Mouse (Mus musculus) cerebellum, postnatal 14 days (tissue): ENCODE results near the gene Svbp.

Experiments
- DNase-seq, 2 experiments: peaks; one replicate each; pipeline ENCODE4 v3.0.0; 2021; ENCODE audit warnings: mixed read lengths in 2 of 2

The Svbp gene

DNA sequence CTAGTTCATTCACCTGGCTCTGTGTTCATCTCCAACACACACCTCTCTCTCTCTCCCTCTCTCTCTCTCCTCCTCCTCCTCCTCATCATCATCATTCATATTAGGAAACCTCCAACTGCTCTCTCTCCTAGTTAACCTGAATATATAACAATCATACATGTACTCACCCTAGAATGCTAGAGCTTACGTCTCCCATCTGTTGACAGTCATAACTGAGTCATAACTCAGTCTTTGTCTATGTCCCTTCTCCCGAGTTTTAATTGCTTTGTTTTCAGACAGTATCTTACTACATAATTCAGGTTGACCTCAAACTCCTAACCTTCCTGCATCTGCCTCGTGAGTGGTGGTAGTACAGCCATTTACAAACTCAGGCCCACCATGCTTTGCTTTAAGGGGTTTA lies 3.8 kb upstream of the Svbp start:
- DNase-seq: no peak

DNA sequence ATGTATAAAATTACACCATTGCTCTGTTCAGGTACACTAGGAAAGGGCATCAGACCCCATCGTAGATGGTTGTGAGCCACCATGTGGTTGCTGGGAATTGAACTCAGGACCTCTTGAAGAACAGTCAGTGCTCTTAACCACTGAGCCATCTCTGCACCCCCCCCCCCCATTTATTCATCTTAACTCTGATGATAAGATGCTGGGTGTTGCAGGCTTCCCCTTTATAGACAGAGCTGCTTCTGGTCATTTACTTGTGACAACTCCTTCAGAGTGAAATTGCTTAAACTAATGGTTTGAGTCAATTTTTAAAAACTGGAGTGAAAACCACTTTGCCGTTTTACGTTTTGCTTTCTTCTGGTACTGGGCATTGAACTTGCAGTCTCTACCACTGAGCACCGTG lies 2.3 kb upstream of the Svbp start:
- DNase-seq: no peak

DNA sequence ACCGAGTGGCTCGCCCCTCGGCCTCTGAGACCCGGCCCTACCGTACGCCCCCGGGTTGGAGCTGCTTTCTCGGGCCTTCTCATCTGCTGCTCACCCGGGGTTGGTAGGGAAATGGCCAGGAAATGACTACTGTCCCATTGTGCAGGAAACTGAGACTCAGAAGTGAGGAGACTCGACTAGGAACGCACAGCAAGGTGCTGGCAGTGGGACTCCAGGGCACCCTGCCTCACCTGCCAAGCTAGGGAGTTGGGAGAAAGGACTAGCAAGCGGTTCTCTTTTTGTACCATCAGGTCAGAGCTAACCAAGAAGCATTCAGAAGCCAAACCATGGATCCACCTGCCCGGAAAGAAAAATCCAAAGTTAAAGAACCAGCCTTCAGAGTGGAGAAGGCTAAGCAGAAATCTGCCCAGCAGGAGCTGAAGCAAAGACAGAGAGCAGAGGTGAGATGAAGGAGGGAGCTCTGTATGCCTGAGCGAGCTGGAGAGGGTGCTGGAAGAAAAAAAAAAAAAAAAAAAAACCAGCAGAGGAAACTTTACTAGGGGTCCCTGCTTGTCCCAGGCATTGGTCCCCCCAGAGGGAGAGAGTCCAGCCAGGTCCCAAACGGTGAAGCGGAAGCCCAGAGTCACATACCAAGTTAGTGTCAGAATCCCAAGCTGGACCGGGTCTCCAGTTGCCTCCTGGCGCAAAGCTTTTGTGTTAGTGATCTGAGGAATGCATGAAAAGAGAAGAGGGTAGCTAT lies 645 bp downstream of the Svbp start:
- DNase-seq: no peak

DNA sequence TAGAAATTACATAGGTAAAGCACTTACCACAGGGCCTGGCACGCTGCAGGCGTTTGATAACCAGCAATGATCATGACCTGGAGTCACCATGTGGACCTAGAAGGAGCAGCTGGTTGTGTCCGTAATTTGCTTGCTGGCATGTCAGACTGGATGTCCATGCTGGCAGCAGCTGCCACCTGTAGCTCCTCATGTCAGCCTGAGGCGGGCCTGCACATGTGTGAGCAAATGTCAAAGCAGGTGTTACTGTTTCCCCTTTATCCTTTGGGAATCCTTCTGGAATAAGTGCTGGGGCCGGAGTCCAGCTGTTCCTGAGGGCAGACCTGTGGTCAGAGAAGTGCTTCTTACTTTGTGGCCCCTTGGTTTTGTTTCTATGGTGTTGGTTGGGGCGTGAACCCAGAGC lies 3.0 kb downstream of the Svbp start:
- DNase-seq: no peak

DNA sequence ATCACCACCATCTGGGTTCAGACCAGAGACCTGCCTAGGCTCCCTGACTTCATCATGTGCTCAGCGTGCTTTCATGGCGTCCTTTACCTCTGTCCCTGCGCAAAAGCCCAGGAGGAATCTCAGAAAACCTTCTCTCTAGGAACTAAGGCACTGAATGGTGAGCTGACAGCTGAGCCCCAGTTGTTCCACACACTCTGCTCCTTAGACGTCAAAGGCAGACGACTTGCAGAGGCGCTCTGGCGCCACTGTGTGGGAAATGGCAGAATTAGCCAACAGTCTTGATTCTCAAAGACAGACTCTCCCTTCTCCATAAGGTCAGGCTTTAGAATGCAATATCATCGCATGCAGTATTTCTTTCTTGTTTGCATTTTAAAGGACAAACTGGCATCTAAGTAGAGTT lies 9.6 kb downstream of the Svbp start:
- peak; percentile 54 to 67 for DNase-seq

DNA sequence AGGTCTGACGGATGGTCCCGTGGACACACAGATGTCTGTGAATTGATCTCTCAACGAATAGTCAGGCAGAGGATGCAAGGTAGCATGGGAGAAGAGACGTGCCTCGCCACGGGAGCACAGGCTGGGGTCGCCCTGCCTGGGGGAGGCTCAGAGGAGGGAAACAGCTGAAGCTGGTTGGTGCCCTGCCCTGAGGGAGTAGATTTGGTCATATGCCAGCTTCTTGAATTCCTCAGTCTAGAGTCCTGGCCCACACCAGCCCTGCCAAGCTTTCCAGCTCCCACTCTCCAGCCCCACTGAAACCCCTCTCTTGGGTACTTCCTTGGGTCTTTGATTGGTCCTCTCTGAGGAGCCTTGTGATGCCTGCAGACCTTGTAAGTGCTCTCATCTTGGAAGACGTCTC lies 21.6 kb downstream of the Svbp start:
- DNase-seq: no peak

DNA sequence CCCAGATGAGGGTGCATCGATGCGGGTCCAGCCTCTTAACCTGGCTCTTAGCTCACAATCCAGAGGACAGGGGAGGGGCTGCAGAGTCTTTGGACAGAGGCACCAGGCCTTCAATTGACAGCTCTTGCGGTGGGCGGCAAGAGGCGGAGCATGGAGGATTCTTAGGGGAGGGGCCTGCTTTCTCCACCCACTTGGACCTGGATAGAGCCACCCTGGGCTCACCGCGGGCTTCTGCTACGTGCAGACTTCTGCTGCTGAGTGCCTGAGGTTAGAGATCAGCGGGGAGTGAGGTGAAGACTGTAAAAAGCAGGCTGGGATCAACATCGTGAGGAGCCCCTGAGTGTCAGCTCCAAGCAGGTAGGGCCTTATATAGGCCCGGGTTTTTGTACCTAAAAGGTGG lies 23.1 kb downstream of the Svbp start, which contains the start of gene Tmem269:
TSS of gene Tmem269 (minus strand) at position 49 of the 400 bp plus-strand sequence.
- DNase-seq: no peak

DNA sequence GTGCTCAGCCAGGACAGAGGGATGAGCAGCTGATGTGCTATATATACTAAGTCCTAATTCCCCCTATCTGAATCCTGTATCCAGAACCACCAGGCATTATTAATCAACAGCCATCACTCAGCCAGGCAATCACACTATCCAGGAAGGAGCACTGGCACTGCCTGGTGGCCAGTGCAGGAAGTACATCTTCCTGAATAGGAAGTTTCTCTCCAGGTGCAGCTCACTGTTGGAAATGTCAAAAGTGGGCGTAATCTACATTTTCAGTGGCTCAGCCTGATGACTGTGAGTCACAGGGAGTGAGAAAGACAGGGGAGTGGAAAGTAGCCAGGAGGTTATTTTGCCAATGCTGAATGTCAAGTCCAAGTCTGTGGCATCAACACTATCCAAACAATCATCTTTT lies 28.6 kb downstream of the Svbp start:
- peak; percentile 42 to 55 for DNase-seq

DNA sequence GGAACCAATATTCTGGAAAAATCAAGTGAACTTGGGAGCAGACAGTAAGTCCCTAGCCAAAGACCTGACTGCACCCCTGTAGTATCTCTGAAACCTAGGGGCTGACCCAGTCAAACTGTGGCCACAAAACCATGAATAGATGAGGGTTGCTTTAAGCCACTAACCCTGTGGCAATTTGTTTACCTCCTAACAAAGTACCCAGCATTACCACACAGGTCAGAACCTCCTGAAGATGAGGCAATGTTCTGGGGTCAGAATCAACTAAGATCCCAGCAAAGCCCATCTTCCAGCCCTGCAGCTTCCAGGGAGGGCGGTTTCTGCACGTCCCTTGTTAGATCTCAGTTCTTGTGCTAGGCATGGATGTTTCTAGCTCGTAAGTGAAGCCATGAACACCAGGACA lies 29.4 kb downstream of the Svbp start:
- no peak for DNase-seq

DNA sequence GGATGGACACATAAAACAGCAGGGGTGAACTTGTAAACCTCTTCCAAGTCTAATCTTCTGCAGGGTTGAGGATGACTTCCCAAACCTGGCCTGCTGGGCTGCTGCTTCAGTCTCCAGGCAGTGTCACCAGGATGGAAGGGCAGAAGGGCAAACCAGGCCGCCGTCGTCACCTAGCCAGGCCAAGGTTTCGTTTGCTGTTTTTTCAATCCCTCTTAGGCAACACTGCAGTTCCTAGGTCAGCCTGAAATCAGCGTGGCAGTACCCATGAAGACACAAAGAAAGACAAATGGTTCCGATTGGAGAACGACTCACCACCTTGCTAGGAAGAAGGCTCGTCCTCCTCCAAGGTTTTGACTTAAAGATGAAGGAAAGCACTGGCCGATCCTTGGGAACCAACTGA lies 30.6 kb downstream of the Svbp start:
- no peak for DNase-seq

DNA sequence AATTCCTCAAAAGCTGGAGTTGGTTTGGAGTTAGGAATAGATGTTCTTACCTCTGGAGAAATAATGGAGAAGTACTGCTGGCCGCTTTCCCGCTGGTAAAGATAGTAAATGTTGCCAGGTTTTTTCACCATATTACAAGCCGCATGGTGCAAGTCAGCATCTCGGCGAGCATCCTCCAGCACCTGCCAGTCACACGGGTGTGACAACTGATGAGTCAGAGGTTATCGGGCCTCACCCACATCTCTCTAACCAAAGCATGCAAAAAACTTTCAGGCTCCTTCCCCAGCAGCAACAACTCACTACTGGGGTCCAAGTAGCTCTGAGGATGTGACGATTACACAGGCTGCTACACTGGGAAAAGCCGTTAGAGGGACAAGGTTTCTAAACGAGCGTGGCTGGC lies 31.6 kb downstream of the Svbp start:
- DNase-seq: no peak

DNA sequence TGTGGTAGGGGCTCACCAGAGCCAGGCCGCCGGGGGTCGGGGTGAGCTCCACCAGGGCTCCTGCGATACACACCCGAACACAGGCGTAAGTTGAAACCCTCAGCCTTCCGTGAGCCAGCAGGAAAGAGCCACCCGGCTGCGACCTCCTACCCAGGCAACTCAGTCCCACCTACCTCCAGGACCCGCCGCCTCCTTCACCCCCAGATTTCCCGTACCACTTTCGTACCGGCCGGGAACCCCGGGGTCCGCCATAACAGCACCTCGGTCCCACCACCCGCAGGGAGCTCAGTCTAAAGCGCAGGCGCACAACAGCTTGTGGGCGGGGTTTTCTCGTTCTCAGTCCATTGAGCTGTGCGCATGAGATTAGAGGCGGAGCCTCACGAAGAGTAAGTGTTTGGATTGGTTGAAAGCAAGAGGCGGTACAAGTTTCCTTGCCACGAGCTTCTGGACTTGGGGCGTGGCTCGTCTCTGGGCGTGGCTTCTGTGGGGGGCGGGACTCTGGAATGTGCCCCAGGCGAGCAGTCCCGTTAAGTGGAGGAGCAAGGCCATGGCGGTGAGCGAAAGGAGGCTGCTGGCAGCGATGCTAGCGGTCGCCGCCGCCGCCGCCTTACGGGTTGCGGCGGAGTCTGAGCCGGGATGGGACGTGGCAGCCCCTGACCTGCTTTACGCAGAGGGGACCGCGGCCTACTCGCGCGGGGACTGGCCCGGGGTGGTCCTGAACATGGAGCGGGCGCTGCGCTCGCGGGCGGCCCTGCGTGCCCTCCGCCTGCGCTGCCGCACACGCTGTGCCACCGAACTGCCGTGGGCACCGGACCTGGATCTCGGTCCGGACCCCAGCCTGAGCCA lies 37.5 kb downstream of the Svbp start, which contains the start of the genes AU022252 and P3h1:
TSS of gene AU022252 (minus strand) at position 303 of the 846 bp plus-strand sequence.
TSS of gene P3h1 (plus strand) at position 506 of the 846 bp plus-strand sequence.
- DNase-seq: peak; percentile 99 to 100

DNA sequence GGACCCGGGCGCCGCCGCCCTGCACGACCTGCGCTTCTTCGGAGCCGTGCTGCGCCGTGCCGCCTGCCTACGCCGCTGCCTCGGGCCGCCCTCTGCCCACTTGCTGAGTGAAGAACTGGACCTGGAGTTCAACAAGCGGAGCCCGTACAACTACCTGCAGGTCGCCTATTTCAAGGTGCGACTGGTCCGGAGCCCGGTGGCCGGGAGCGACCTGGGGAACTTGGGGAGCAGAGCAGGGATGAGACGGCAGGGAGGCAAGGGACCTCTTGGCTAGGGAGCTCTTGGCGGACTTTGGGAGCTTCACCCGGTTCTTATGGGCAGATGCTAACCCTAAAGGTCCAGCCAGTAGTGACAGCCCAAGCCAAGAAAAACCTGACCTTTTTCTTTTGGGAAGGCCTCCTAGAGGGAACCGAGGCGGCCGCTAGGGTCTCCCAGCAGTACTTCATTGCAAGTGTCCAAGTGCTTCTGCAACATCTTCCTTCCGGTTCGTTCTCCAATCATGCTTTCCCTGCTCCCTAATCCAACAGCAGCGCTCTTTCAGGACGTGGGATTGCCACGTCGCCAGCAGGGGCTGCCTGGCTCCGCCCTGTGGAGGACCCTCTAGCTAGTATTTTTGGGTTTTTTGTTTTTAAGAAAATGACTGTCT lies 38.3 kb downstream of the Svbp start:
- DNase-seq: peak; percentile 54 to 56

DNA sequence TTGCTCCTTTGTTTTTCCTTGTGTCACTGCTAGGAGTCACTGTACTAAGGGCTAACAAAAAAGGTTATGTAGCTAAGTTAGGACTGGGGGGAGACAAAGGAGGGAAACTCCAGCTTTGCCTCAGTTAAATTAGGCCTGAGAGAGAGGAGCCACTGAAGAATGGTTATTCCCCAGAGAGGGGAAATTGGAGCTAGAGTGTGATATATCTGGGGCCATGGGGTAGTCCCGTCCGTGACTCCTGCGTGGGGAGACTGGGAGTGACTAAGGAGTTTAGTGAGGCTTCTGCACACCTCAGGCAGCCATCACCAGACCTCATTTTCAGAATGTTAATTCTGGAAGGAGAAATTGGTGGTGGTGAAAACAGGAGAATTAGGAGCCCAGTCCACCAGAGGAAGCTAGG lies 39.2 kb downstream of the Svbp start:
- DNase-seq: no peak

DNA sequence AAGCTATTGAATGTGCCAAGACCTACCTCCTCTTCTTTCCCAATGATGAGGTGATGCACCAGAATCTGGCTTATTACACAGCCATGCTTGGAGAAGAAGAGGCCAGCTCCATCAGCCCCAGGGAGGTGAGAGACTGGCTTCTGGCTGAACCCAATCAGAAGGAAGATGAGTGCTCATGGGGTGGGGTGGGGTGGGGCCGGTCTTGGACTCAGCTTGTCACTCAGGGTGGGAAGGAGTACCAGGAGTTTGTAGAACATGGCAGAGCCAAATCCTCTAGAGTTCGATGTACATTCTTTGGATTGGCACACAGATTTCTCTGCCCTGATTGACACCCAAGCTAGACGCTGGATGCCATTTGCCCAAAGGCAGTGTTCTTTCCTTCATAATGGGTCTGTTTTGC lies 43.6 kb downstream of the Svbp start:
- no peak for DNase-seq

DNA sequence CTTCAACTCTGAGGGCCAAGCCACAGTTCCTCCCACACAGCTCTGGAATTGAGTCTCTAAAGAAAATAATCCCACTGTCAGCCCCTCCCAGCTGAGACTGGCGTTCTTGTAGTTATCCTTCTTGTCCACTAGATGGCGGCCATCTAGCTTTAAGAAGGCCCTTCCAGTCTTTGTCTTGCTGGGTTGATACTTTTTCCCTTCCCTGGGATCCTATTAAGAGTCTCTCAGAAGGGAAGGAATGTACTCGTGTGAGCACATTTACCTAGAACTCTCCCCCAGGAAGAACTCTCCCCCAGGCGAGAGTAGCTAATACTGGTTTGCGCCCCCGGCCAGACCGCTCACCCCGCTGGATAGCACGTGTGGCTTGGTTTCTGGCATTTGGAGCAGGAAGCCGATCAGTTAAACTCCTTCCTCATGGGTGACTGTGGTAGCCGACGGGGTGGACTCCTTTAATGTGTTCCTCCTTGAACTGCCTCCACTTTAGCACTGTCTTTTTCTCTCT lies 44.1 kb downstream of the Svbp start:
- peak; percentile 40 to 55 for DNase-seq

DNA sequence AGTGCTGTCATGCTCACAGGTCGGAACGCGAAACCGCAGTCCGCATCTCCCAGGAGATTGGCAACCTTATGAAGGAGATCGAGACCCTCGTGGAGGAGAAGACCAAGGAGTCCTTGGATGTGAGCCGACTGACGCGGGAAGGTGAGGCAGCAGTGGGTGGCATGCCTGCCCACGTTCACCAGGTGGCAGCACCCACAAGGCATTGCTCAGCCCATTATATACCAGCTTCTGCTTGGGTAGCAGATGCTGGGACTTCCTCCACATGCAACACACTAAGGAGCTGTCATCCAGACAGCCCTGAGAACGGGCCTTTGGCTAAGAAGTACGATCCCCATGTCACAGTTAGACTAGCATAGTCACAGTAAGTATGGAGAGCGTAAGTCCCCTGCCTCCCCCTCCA lies 46.6 kb downstream of the Svbp start:
- peak; percentile 47 to 72 for DNase-seq

DNA sequence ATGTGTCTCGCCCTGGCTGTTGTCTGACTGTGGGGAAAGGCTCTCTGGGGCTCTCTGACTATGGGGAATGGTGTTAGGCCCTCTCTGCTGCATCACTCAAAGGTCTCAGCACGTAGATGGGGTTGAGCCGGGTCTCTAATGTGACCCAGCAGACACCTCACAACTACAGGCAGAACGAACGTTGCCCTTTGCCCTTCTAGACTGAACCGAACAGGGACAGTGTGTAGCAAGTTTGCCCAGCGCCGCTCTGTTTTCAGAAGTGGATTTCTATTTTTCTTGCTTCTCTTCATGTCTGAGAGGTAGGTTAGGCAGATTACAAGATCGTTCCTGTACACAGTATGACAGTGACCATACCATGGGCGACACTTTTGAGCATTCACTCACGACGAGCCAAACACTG lies 47.5 kb downstream of the Svbp start:
- DNase-seq: no peak

DNA sequence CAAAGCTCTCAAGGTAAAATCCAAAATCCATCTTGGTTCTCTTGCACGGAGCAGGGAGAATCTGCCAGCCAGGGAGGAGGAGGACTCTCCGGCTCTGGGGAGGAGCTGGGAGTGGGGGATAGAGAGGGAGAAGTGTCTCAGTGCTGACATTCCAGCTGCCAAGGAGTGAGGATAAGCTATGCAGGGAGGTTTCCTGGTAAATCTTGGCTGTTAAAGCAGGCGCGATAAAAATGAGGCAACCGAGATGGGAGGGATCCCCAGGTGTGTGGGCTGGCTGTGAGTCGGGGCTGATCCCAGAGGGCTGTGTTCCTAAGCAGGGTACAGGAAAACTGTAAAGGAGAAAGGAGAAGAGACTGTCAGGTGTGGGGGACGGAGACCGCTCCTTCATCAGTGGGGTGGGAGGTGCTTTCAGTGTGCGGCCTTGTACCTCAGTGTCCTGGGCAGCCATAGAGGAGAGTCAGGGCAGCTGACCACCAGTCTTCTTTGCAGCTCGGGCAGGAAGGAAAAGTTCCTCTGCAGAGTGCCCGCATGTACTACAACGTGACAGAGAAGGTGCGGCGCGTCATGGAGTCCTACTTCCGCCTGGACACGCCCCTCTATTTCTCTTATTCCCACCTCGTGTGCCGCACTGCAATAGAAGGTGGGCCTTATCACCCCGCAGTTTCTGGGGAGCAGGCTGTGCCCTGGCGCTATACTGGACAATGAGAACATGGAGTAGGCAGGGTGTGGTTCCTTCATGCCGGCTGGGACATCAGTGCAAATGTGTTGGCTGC lies 49.5 kb downstream of the Svbp start:
- no peak for DNase-seq

DNA sequence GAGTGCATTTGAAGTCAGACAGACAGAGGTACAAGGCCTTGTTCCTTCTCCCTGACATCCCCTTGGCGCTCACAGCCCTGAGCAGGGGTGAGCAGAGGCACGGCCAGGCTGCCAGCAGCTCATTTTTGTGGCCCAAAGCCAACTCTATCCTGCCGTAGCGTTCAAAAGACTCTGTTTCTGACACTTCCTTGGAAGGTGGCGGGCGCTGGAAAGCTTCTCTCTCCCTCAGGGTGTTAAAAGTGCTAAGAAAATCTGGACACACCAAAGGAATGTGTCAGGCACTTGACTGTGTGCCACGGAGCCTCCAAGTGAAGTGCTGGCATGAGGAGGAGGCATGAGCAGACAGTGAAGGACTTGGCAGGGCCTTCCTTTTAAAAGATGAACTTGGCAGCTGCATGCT lies 50.5 kb downstream of the Svbp start:
- DNase-seq: peak; percentile 43 to 51

DNA sequence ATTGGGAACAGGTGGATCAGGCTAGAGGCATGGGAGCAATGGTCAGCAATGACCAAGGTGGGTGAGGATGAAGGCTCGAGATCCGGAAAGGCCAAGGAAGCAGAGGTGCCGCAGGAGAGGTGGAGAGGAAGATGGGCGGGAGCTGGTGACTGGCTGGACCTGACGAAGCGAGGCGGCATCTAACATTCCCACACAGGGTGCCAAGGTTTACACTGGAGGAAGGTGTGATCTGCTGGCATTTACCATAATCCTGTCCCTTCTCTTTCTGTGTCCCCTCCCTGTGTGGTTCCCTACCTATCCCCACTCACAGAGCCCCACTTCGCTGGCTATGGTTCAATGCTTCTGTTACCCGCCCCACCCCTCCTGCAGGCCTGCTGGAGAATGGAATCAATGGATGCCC lies 50.9 kb downstream of the Svbp start:
- DNase-seq: no peak

DNA sequence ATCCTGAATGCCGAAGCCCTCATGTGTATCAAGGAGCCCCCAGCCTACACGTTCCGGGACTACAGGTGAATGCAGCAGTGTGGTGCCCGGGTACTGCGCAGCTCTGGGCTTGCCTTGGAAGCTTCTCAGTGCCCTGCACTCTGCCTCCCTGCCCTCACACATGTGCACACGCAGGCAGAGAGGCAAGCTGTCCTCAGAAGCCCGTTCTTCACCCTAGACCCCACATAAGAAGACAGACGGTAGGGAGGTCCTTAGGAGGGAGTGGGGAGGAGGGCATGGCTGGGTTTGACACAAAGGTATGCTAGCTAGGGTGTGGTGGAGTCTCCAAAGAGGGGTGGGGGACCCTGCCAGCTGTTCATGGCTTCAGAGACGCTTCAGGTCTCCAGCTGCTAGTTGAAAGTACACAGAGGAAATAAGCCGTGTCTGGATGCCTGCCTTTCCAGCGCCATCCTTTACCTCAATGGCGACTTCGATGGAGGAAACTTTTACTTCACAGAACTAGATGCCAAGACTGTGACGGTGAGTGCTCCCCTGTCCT lies 51.7 kb downstream of the Svbp start:
- no peak for DNase-seq
